Mouse (Mus musculus) midbrain, embryonic 13.5 days (tissue): ENCODE measurements around the gene Pitpnm1. TPM values are rescaled to one million over a fixed set of nuclear protein-coding genes. Genes with fewer than 3 reads are reported as not detected.

Source experiments
- ATAC-seq: fragments of 200-750 bp; cut with Nextera tagmentation; 2 replicates; pipeline ENCODE4 v1.8.0; 2017; ENCODE audit warnings: mild to moderate bottlenecking, moderate TSS enrichment, moderate library complexity
- H3K27ac ChIP-seq: fragments of 300-500 bp; sonication (generic); 2 replicates; pipeline ENCODE4 v1.5.1; 2015; ENCODE audit warnings: inconsistent platforms, mild to moderate bottlenecking, moderate library complexity
- H3K27me3 ChIP-seq: fragments of 300-500 bp; sonication (generic); 2 replicates; pipeline ENCODE4 v1.6.1; 2015; ENCODE audit warnings: mild to moderate bottlenecking, inconsistent platforms
- H3K36me3 ChIP-seq: fragments of 300-500 bp; sonication (generic); 2 replicates; pipeline ENCODE4 v1.6.1; 2015; ENCODE audit warnings: mild to moderate bottlenecking, inconsistent platforms
- H3K4me1 ChIP-seq: fragments of 300-500 bp; sonication (generic); replicated peaks from 2 replicates; pipeline ENCODE4 v1.6.1; 2015; ENCODE audit warnings: inconsistent platforms
- H3K4me2 ChIP-seq: fragments of 300-500 bp; sonication (generic); replicated peaks from 2 replicates; pipeline ENCODE4 v1.6.1; 2015; ENCODE audit warnings: moderate library complexity, mild to moderate bottlenecking, inconsistent platforms
- H3K4me3 ChIP-seq: fragments of 300-500 bp; sonication (generic); replicated peaks from 2 replicates; pipeline ENCODE4 v1.5.1; 2015; ENCODE audit warnings: mild to moderate bottlenecking, inconsistent platforms
- H3K9ac ChIP-seq: fragments of 300-500 bp; sonication (generic); replicated peaks from 2 replicates; pipeline ENCODE4 v1.6.1; 2015; ENCODE audit warnings: mild to moderate bottlenecking, inconsistent platforms
- H3K9me3 ChIP-seq: fragments of 300-500 bp; sonication (generic); 2 replicates; pipeline ENCODE4 v1.6.1; 2016; ENCODE audit warnings: mild to moderate bottlenecking, inconsistent platforms
- WGBS: fragments of 180-500 bp; shearing (Covaris S2); methylation state at CpG from one replicate; pipeline ENCODE4 v1.1.7; 2015; 5-methylcytosine and 5-hydroxymethylcytosine counted together
- polyA plus RNA-seq: library from polyadenylated mRNA; unstranded; fragments of >200 nt; fragmentation: Nextera tagmentation; extraction: Ambion mirVana; gene quantifications from 2 replicates; pipeline ENCODE4 v1.2.1, GENCODE M21; 2015

Gene Pitpnm1
- polyA plus RNA-seq, 1 experiment from 2014 or later: 45.0 TPM

DNA sequence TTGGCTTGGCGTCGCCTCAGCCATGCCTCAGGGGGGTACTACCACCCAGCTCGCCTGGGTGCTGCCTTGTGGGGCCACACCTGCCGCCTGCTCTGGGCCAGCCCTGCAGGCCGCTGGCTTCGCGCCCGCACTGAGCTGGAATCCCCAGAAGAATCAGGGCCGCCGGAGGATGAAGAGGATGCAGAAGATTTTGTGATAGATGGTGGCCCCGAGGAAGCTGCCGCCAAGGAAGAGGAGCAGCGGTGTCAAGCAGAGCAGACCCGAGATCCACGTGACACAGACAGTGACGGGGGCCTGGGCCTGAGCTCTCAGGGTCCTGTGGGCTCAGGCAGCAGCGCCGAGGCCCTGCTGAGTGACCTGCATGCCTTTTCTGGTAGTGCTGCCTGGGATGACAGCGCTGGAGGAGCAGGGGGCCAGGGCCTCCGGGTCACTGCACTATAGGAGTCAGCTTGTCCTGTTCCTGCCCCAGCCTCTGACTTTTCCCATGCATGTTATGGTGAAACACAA is 56.3 kb downstream of the Pitpnm1 start:
- 67% methylated on average over 20 of the region's 20 CpGs for WGBS
- peak overlapping the region; percentile 37; the same call in 1 of the 2 replicates for H3K9ac ChIP-seq
- H3K4me3 ChIP-seq: no peak overlapping the region
- H3K4me2 ChIP-seq: no peak overlapping the region
- H3K27ac ChIP-seq: peak overlapping the region; percentile 19; the same call in 1 of the 2 replicates
- no peaks in the 10 kb centered on the region for H3K9me3 ChIP-seq
- H3K4me1 ChIP-seq: 0 out of 2 replicates have a peak, but pooled peaks cover 1% of the 10 kb centered on the region
- no peak for ATAC-seq
- H3K36me3 ChIP-seq: peaks cover 83% of the 10 kb centered on the region
- no peaks in the 10 kb centered on the region for H3K27me3 ChIP-seq

DNA sequence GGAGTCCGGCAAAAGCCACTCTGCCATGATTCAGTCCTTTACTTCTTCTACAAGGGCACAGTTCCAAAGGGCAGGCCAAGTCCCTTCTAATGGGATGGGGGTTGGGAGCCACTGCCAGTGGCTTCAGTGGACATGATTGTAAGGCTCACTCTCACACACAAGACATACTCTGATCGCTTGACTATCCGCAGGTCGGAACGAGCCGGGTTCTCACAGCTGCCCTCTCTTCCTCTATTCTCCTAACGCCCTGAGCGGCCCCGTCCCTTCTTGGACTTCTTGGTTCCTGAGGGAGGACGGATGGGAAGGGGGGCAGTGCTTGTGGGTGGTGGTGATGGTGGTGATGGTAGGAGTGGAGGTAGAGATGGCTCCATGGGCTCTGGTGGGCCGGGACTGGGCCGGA is 57.0 kb downstream of the Pitpnm1 start:
- H3K36me3 ChIP-seq: peaks cover 82% of the 10 kb centered on the region
- no peak overlapping the region for H3K9ac ChIP-seq
- no peak for ATAC-seq
- no peak overlapping the region for H3K27ac ChIP-seq
- H3K27me3 ChIP-seq: no peaks in the 10 kb centered on the region
- no peak overlapping the region for H3K4me3 ChIP-seq
- no peak overlapping the region for H3K4me2 ChIP-seq
- peaks cover 4% of the 10 kb centered on the region for H3K4me1 ChIP-seq
- 94% methylated on average over 12 of the region's 12 CpGs for WGBS
- no peaks in the 10 kb centered on the region for H3K9me3 ChIP-seq

DNA sequence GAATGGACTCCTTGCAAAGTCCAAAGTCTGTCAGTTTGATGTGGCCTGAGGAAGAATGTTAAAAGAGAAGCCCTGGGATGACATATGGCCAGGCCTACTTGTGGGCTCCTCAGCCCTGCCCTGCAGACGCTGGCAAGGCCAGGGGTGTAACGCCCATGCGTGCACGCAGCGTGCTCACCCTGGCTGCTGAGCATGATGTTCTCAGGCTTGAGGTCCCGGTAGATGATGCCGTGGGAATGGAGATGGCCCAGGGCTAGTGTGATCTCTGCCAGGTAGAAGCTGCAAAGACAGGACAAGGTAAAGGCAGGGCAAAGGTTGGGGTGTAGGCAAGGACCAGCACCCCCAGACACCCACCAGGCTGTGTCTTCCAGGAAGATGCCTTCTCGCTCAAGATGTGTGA is 59.3 kb downstream of the Pitpnm1 start:
- no peak overlapping the region for H3K4me3 ChIP-seq
- no peak overlapping the region for H3K9ac ChIP-seq
- H3K27ac ChIP-seq: no peak overlapping the region
- peaks cover 20% of the 10 kb centered on the region for H3K4me1 ChIP-seq
- peaks cover 62% of the 10 kb centered on the region for H3K36me3 ChIP-seq
- H3K27me3 ChIP-seq: no peaks in the 10 kb centered on the region
- H3K9me3 ChIP-seq: no peaks in the 10 kb centered on the region
- no peak for ATAC-seq
- WGBS: 97% methylated on average over 8 of the region's 8 CpGs
- no peak overlapping the region for H3K4me2 ChIP-seq

DNA sequence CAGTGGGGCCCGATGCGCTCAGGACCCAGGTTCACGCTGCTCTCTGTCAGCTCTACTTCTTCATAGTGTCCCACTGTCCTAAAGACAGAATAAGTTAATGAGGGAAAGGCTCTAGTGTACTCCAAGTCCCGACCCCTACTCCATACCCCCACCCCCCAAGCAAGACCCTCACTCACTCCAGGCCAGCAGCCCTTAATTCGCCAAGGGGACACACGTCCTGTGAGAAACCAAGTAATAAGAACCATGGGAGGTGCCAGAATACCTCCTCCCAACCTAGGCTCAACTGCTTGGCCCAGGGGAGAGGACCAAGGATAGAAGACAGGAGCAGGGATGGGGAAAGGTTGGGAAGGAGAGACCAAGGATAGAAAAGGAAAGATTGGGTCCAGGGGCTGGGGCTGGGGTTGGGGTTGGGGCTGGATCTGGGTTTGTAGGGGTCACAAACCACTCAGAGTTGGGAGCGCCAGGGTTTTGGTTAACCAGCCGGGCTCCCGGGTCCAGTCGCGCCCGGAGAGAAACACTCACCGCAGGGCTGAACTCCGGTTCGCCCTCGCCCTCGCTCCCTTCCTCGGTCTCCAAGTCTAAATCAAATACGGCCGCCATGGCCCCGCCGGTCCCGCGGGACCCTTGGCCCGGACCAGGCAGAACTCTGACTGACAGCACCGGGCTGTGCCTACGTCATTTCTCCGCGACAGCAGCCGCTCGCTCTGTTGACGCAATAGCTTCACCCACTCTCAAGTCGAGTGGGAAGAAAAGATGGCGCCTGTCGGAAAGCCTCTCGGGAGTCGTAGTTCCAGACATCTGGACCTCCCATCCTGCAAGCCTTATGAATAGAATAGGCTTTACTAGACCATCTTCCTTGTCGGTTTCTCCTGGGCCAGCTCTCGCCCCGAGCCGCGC is 63.1 kb downstream of the Pitpnm1 start, which contains the start of gene Rps6kb2:
Gene Rps6kb2, minus strand, starts transcription at position 709 of the 897 bp plus-strand sequence.
- no peaks in the 10 kb centered on the region for H3K9me3 ChIP-seq
- 7% methylated on average over 42 of the region's 42 CpGs for WGBS
- peak within 1 kb of the TSS; percentile 86 for H3K27ac ChIP-seq
- peak within 1 kb of the TSS; percentile 93 for H3K4me2 ChIP-seq
- peaks cover 34% of the 10 kb centered on the region for H3K36me3 ChIP-seq
- peak within 1 kb of the TSS; percentile 84 for H3K9ac ChIP-seq
- peaks cover 20% of the 10 kb centered on the region for H3K4me1 ChIP-seq
- no peaks in the 10 kb centered on the region for H3K27me3 ChIP-seq
- peak; percentile 90 for ATAC-seq
- H3K4me3 ChIP-seq: peak within 1 kb of the TSS; percentile 68

DNA sequence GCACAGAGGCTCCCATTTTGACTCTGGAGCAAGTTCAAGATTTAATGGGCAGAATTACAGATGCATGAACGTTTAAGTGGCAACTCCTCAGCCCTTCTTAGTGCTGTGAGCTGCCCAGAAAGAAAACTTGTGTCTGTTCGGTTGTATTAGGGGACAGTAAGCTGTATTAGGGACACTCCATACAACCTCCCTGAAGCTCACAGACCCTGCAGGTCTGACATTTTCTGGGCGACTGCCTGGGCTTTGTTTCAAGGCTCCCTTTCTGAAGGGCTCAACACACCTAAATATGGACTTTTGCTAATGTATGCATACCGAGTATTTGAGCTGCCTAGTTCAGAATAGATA is 63.7 kb downstream of the Pitpnm1 start:
- Histone ChIP-seq H3K4me1 (peaks cover 20% of the 10 kb centered on the region), H3K36me3 (peaks cover 28% of the 10 kb centered on the region), H3K9me3 (no peaks in the 10 kb centered on the region), H3K27me3 (no peaks in the 10 kb centered on the region), H3K9ac (peak overlapping the region; percentile 62), H3K4me3 (peak overlapping the region; percentile 68), H3K4me2 (peak overlapping the region; percentile 93), H3K27ac (peak overlapping the region; percentile 86)
- 35% methylated on average over 4 of the region's 4 CpGs for WGBS
- ATAC-seq: peak; percentile 58

Other genes with a start within 250 kb of the Pitpnm1 start
- gene Chka, start 248.2 kb upstream of the Pitpnm1 start, polyA plus RNA-seq: 49.5 and 58.0 TPM in 2 replicates
- gene Tcirg1, start 192.9 kb upstream of the Pitpnm1 start, polyA plus RNA-seq: 7.4 and 10.9 TPM in 2 replicates
- gene Ndufs8, start 187.2 kb upstream of the Pitpnm1 start, polyA plus RNA-seq: 232 TPM in 2 replicates
- gene Aldh3b1, start 170.2 kb upstream of the Pitpnm1 start, polyA plus RNA-seq: 0.80 and 1.1 TPM in 2 replicates
- 5.6 and 8.1 TPM in 2 replicates for gene Unc93b1, start 164.8 kb upstream of the Pitpnm1 start, polyA plus RNA-seq
- gene Aldh3b3, start 141.4 kb upstream of the Pitpnm1 start, polyA plus RNA-seq: not detected in 2 replicates
- 0.09 and 0.18 TPM in 2 replicates for gene Aldh3b2, start 127.7 kb upstream of the Pitpnm1 start, polyA plus RNA-seq
- 1.2 and 1.5 TPM in 2 replicates for gene Acy3, start 113.4 kb upstream of the Pitpnm1 start, polyA plus RNA-seq
- gene Tbx10, start 107.2 kb upstream of the Pitpnm1 start, polyA plus RNA-seq: not detected in 2 replicates
- gene Nudt8, start 99.4 kb upstream of the Pitpnm1 start, polyA plus RNA-seq: 25.2 and 26.4 TPM in 2 replicates
- gene Gm49405, start 99.4 kb upstream of the Pitpnm1 start, polyA plus RNA-seq: 4.9 and 5.5 TPM in 2 replicates
- gene Doc2g, start 96.7 kb upstream of the Pitpnm1 start, polyA plus RNA-seq: 5.1 and 7.8 TPM in 2 replicates
- 203 and 210 TPM in 2 replicates for gene Ndufv1, start 87.2 kb upstream of the Pitpnm1 start, polyA plus RNA-seq
- 372 and 375 TPM in 2 replicates for gene Gstp1, start 62.0 kb upstream of the Pitpnm1 start, polyA plus RNA-seq
- gene Gstp2, start 54.0 kb upstream of the Pitpnm1 start, polyA plus RNA-seq: 1.3 and 3.9 TPM in 2 replicates
- not detected in 2 replicates for gene Gstp3, start 40.4 kb upstream of the Pitpnm1 start, polyA plus RNA-seq
- gene Cabp2, start 18.4 kb upstream of the Pitpnm1 start, polyA plus RNA-seq: not detected in 2 replicates
- gene Cdk2ap2, start 2.8 kb upstream of the Pitpnm1 start, polyA plus RNA-seq: 78.7 and 82.1 TPM in 2 replicates
- gene Aip, start 25.9 kb downstream of the Pitpnm1 start, polyA plus RNA-seq: 79.8 and 80.9 TPM in 2 replicates
- 0.05 and 0.08 TPM in 2 replicates for gene Gpr152, start 39.8 kb downstream of the Pitpnm1 start, polyA plus RNA-seq
- gene Cabp4, start 44.0 kb downstream of the Pitpnm1 start, polyA plus RNA-seq: 0.19 and 0.34 TPM in 2 replicates
- 121 and 127 TPM in 2 replicates for gene Coro1b, start 48.6 kb downstream of the Pitpnm1 start, polyA plus RNA-seq
- 0.24 and 0.50 TPM in 2 replicates for gene Ptprcap, start 53.6 kb downstream of the Pitpnm1 start, polyA plus RNA-seq
- 60.5 and 62.9 TPM in 2 replicates for gene Rps6kb2, start 63.4 kb downstream of the Pitpnm1 start, polyA plus RNA-seq
- 4.2 and 4.8 TPM in 2 replicates for gene Carns1, start 75.5 kb downstream of the Pitpnm1 start, polyA plus RNA-seq
- 0.78 and 0.93 TPM in 2 replicates for gene Tbc1d10c, start 91.3 kb downstream of the Pitpnm1 start, polyA plus RNA-seq
- 636 and 651 TPM in 2 replicates for gene Ppp1ca, start 92.1 kb downstream of the Pitpnm1 start, polyA plus RNA-seq
- 24.9 and 26.3 TPM in 2 replicates for gene Rad9a, start 101.7 kb downstream of the Pitpnm1 start, polyA plus RNA-seq
- gene Clcf1, start 114.2 kb downstream of the Pitpnm1 start, polyA plus RNA-seq: 0.64 and 0.70 TPM in 2 replicates
- not detected in 2 replicates for gene AC109138.7, start 114.4 kb downstream of the Pitpnm1 start, polyA plus RNA-seq
- 14.5 and 15.3 TPM in 2 replicates for gene Pold4, start 131.9 kb downstream of the Pitpnm1 start, polyA plus RNA-seq
- 6.0 and 8.7 TPM in 2 replicates for gene Ssh3, start 169.2 kb downstream of the Pitpnm1 start, polyA plus RNA-seq
- gene Ankrd13d, start 183.1 kb downstream of the Pitpnm1 start, polyA plus RNA-seq: 23.4 and 27.8 TPM in 2 replicates
- gene Grk2, start 206.2 kb downstream of the Pitpnm1 start, polyA plus RNA-seq: 18.0 and 20.9 TPM in 2 replicates